Mouse (Mus musculus): ENCODE data around the gene Crybg1.

DNA sequence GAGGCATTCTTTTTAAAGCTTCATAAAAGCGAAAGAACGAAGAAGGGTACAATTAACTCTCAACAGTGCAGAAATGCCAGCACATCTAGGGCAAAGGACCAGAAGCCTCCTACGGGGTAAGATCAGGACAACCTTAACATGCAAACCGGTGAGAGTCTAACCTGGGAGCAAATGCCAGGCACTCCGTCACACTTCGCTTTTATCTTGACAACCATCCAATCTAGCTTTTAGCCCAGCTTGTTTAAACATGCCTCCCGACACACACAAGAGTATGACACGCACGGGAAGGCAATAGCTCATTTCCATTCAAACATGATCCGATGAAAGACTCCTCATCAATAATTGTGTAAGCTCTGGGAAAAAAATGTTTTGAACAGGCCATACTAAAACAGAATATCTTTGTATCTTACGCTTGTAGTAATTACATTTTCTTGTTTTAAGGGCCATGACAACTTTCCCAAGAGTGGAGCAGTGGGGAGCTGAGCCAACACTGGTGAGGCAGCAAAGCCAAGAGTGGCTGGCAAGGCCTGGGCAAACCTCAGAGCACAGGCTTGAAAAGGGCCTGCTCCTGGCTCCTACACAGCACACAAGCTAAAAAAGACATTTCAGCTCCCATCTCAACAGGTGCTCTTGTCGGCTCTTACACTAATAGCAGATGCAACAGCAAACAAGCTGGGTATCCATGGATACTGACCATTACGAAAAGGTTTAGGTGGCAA is 10.4 kb downstream of the Crybg1 start:
- no peak for TF ChIP-seq POLR2A (IDR thresholded peaks at IDR 0.05; ENCODE audit: borderline replicate concordance, control insufficient read depth, low read depth, low read length)
- TF ChIP-seq CTCF (IDR thresholded peaks at IDR 0.05; ENCODE audit: control insufficient read depth, insufficient read depth, low read length): no peak
